Mouse (Mus musculus) forebrain, embryonic 15.5 days (tissue): ENCODE measurements at regions not wholly inside any gene's neighbourhood (a gene's known extent, or its start where the extent isn't known, plus 50 kb on each side); places are given as distances from the start of the nearest gene placed in this dataset.
"Not testable (repeated sequence)": the region's sequence is repeated elsewhere in the genome, so short reads cannot be mapped to it uniquely, and the experiment has no call there.

Source experiments
- ATAC-seq: fragments of 200-750 bp; cut with Nextera tagmentation; replicated peaks from 2 replicates; pipeline ENCODE4 v1.8.0; 2017; ENCODE audit warnings: mild to moderate bottlenecking, moderate TSS enrichment, moderate library complexity
- H3K27ac ChIP-seq: fragments of 300-500 bp; sonication (generic); replicated peaks from 2 replicates; pipeline ENCODE4 v1.5.1; 2015; ENCODE audit warnings: mild to moderate bottlenecking, inconsistent platforms
- H3K27me3 ChIP-seq: fragments of 300-500 bp; sonication (generic); 2 replicates; pipeline ENCODE4 v1.6.1; 2015; ENCODE audit warnings: inconsistent platforms
- H3K36me3 ChIP-seq: fragments of 300-500 bp; sonication (generic); 2 replicates; pipeline ENCODE4 v1.6.1; 2015; ENCODE audit warnings: mild to moderate bottlenecking, inconsistent platforms
- H3K4me1 ChIP-seq: fragments of 300-500 bp; sonication (generic); 2 replicates; pipeline ENCODE4 v1.6.1; 2015; ENCODE audit warnings: inconsistent platforms
- H3K4me2 ChIP-seq: fragments of 300-500 bp; sonication (generic); replicated peaks from 2 replicates; pipeline ENCODE4 v1.6.1; 2015; ENCODE audit warnings: mild to moderate bottlenecking, inconsistent platforms
- H3K4me3 ChIP-seq: fragments of 300-500 bp; sonication (generic); 2 replicates; pipeline ENCODE4 v1.5.1; 2015; ENCODE audit warnings: mild to moderate bottlenecking, inconsistent platforms
- H3K9ac ChIP-seq: fragments of 300-500 bp; sonication (generic); replicated peaks from 2 replicates; pipeline ENCODE4 v1.6.1; 2015; ENCODE audit warnings: mild to moderate bottlenecking, inconsistent platforms
- H3K9me3 ChIP-seq: fragments of 300-500 bp; sonication (generic); 2 replicates; pipeline ENCODE4 v1.6.1; 2016; ENCODE audit warnings: inconsistent platforms
- WGBS: fragments of 180-500 bp; shearing (Covaris S2); methylation state at CpG from one replicate; pipeline ENCODE4 v1.1.7; 2015; ENCODE audit warnings: mixed read lengths; 5-methylcytosine and 5-hydroxymethylcytosine counted together

GRCm38 (mm10) chr6:18566934-18567333 lies 52.3 kb upstream of the Cttnbp2 start:
- ATAC-seq, H3K9ac ChIP-seq, H3K9me3 ChIP-seq, H3K4me3 ChIP-seq, H3K4me2 ChIP-seq, H3K36me3 ChIP-seq, H3K27ac ChIP-seq, H3K4me1 ChIP-seq, H3K27me3 ChIP-seq: not testable (repeated sequence)
- whole genome bisulfite sequencing, result 85% methylated on average over 2 of the region's 2 CpGs

GRCm38 (mm10) chr6:18569221-18569620 lies 54.6 kb upstream of the Cttnbp2 start:
- Histone ChIP-seq H3K36me3 (no peaks in the 10 kb centered on the region), H3K4me2 (no peak overlapping the region), H3K4me3 (no peak overlapping the region), H3K4me1 (no peaks in the 10 kb centered on the region), H3K27me3 (no peaks in the 10 kb centered on the region), H3K9ac (no peak overlapping the region), H3K9me3 (no peaks in the 10 kb centered on the region), H3K27ac (no peak overlapping the region)
- ATAC-seq, result no peak
- WGBS, result 75% methylated on average over 2 of the region's 2 CpGs

GRCm38 (mm10) chr6:18578501-18578900 lies 63.9 kb upstream of the Cttnbp2 start:
- H3K27me3 ChIP-seq, result no peaks in the 10 kb centered on the region
- no peak overlapping the region for H3K27ac ChIP-seq
- no peak for ATAC-seq
- no peaks in the 10 kb centered on the region for H3K36me3 ChIP-seq
- no peaks in the 10 kb centered on the region for H3K4me1 ChIP-seq
- no peak overlapping the region for H3K4me3 ChIP-seq
- H3K9me3 ChIP-seq, result no peaks in the 10 kb centered on the region
- no peak overlapping the region for H3K9ac ChIP-seq
- no peak overlapping the region for H3K4me2 ChIP-seq

GRCm38 (mm10) chr6:18589436-18589835 lies 74.8 kb upstream of the Cttnbp2 start:
- Histone ChIP-seq H3K27me3 (no peaks in the 10 kb centered on the region), H3K9ac (no peak overlapping the region), H3K27ac (no peak overlapping the region), H3K4me2 (no peak overlapping the region), H3K36me3 (no peaks in the 10 kb centered on the region), H3K4me1 (no peaks in the 10 kb centered on the region), H3K4me3 (no peak overlapping the region), H3K9me3 (no peaks in the 10 kb centered on the region)
- ATAC-seq, result no peak

- Histone ChIP-seq H3K27ac (no peak overlapping the region), H3K36me3 (no peaks in the 10 kb centered on the region), H3K27me3 (no peaks in the 10 kb centered on the region), H3K4me1 (no peaks in the 10 kb centered on the region), H3K4me3 (no peak overlapping the region), H3K4me2 (no peak overlapping the region), H3K9me3 (no peaks in the 10 kb centered on the region), H3K9ac (no peak overlapping the region)
- peak; percentile 78; the same call in 1 of the 2 replicates for ATAC-seq
- 63% methylated on average over 5 of the region's 5 CpGs for WGBS
Measured at GRCm38 (mm10) chr6:18596680-18597079, 82.0 kb upstream of the Cttnbp2 start.

- 76% methylated on average over 4 of the region's 4 CpGs for WGBS
- ATAC-seq, result no peak
- no peaks in the 10 kb centered on the region for H3K27me3 ChIP-seq
- H3K9me3 ChIP-seq, result no peaks in the 10 kb centered on the region
- H3K27ac ChIP-seq, result no peak overlapping the region
- no peak overlapping the region for H3K9ac ChIP-seq
- H3K4me2 ChIP-seq, result no peak overlapping the region
- H3K4me1 ChIP-seq, result no peaks in the 10 kb centered on the region
- no peaks in the 10 kb centered on the region for H3K36me3 ChIP-seq
- H3K4me3 ChIP-seq, result no peak overlapping the region
Measured at GRCm38 (mm10) chr6:18599626-18600025, 85.0 kb upstream of the Cttnbp2 start.

GRCm38 (mm10) chr6:18601926-18602325 lies 87.3 kb upstream of the Cttnbp2 start:
- WGBS, result 64% methylated on average over 7 of the region's 7 CpGs
- Histone ChIP-seq H3K9ac (no peak overlapping the region), H3K4me2 (no peak overlapping the region), H3K4me3 (no peak overlapping the region), H3K27ac (no peak overlapping the region), H3K9me3 (no peaks in the 10 kb centered on the region), H3K36me3 (no peaks in the 10 kb centered on the region), H3K27me3 (no peaks in the 10 kb centered on the region), H3K4me1 (no peaks in the 10 kb centered on the region)
- ATAC-seq, result no peak

- H3K27me3 ChIP-seq, result no peaks in the 10 kb centered on the region
- H3K4me2 ChIP-seq, result no peak overlapping the region
- no peak overlapping the region for H3K4me3 ChIP-seq
- H3K9me3 ChIP-seq, result no peaks in the 10 kb centered on the region
- no peak overlapping the region for H3K9ac ChIP-seq
- no peaks in the 10 kb centered on the region for H3K36me3 ChIP-seq
- peaks cover 9% of the 10 kb centered on the region; the same call in 1 of the 2 replicates for H3K4me1 ChIP-seq
- H3K27ac ChIP-seq, result no peak overlapping the region; the same call in 1 of the 2 replicates
- ATAC-seq, result no peak
- WGBS, result 38% methylated on average over 6 of the region's 6 CpGs
Measured at GRCm38 (mm10) chr6:18621372-18622262, 107.0 kb upstream of the Cttnbp2 start.

- no peak for ATAC-seq
- Histone ChIP-seq H3K4me3 (no peak overlapping the region), H3K27ac (no peak overlapping the region), H3K4me2 (no peak overlapping the region), H3K9ac (no peak overlapping the region), H3K4me1 (no peaks in the 10 kb centered on the region), H3K27me3 (no peaks in the 10 kb centered on the region), H3K9me3 (no peaks in the 10 kb centered on the region), H3K36me3 (no peaks in the 10 kb centered on the region)
- 65% methylated on average over 1 of the region's 1 CpGs for WGBS
Measured at GRCm38 (mm10) chr6:18628591-18628990, 113.9 kb upstream of the Cttnbp2 start.

- Histone ChIP-seq H3K4me2 (no peak overlapping the region), H3K9ac (no peak overlapping the region), H3K27me3 (no peaks in the 10 kb centered on the region), H3K4me1 (no peaks in the 10 kb centered on the region), H3K36me3 (no peaks in the 10 kb centered on the region), H3K9me3 (no peaks in the 10 kb centered on the region), H3K4me3 (no peak overlapping the region), H3K27ac (no peak overlapping the region)
- WGBS, result 83% methylated on average over 2 of the region's 2 CpGs
- ATAC-seq, result no peak
Measured at GRCm38 (mm10) chr6:18633540-18634200, 119.0 kb upstream of the Cttnbp2 start.

GRCm38 (mm10) chr6:18639712-18640383 lies 125.2 kb upstream of the Cttnbp2 start:
- Histone ChIP-seq H3K4me1 (no peaks in the 10 kb centered on the region), H3K9me3 (no peaks in the 10 kb centered on the region), H3K36me3 (no peaks in the 10 kb centered on the region), H3K4me3 (no peak overlapping the region), H3K27ac (no peak overlapping the region), H3K4me2 (no peak overlapping the region), H3K9ac (no peak overlapping the region), H3K27me3 (no peaks in the 10 kb centered on the region)
- ATAC-seq, result no peak
- WGBS, result 30% methylated on average over 3 of the region's 3 CpGs

- ATAC-seq, result peak; percentile 93
- H3K27me3 ChIP-seq, result no peaks in the 10 kb centered on the region
- peak overlapping the region; percentile 77 for H3K27ac ChIP-seq
- H3K4me2 ChIP-seq, result no peak overlapping the region
- no peaks in the 10 kb centered on the region for H3K9me3 ChIP-seq
- WGBS, result 50% methylated on average over 5 of the region's 5 CpGs
- no peaks in the 10 kb centered on the region for H3K36me3 ChIP-seq
- H3K9ac ChIP-seq, result no peak overlapping the region
- no peak overlapping the region for H3K4me3 ChIP-seq
- H3K4me1 ChIP-seq, result 0 out of 2 replicates have a peak, but pooled peaks cover 3% of the 10 kb centered on the region
Measured at GRCm38 (mm10) chr6:18648898-18649591, 134.4 kb upstream of the Cttnbp2 start.
